Mouse (Mus musculus) thymus, adult 2 months (tissue): Measurements from ENCODE around the gene Ccdc125.

Experiments used
- CTCF ChIP-seq: fragments of 200-500 bp; IDR thresholded peaks from 2 replicates; pipeline ENCODE4 v1.5.1; 2012; ENCODE audit warnings: mild to moderate bottlenecking, control low read depth, low read length, moderate library complexity, borderline replicate concordance; ENCODE audit not compliant: control insufficient read depth, poor library complexity, insufficient read depth; ENCODE audit errors: extremely low read depth
- POLR2A ChIP-seq: fragments of 200-500 bp; IDR thresholded peaks from 2 replicates; pipeline ENCODE4 v1.6.1; 2012; ENCODE audit warnings: mild to moderate bottlenecking, low read length, control low read depth, moderate library complexity; ENCODE audit not compliant: control insufficient read depth, poor library complexity, insufficient read depth; ENCODE audit errors: extremely low read depth

GRCm38 (mm10) chr13:100650550-100651438 lies 18.7 kb upstream of the Ccdc125 start, which contains the start of the genes Ak6 and Rad17:
- peak; percentile 69; the same call in 1 of the 2 replicates for TF ChIP-seq CTCF
- TF ChIP-seq POLR2A, result peak; percentile 37
